Mouse (Mus musculus) bone marrow, adult 2 months (tissue): ENCODE data around the gene Rrp12. TPM values are rescaled to one million over a fixed set of nuclear protein-coding genes. Genes with fewer than 3 reads are reported as not detected.

ENCODE experiments used
- H3K27ac ChIP-seq: fragments of 200-500 bp; 2 replicates; pipeline ENCODE4 v1.5.1; 2012; ENCODE audit warnings: low read depth, mild to moderate bottlenecking, control low read depth, inconsistent platforms, low read length; ENCODE audit not compliant: control insufficient read depth, poor library complexity, insufficient read depth
- H3K4me1 ChIP-seq: fragments of 200-500 bp; 2 replicates; pipeline ENCODE4 v1.6.1; 2011; ENCODE audit warnings: low read length; ENCODE audit not compliant: control insufficient read depth, insufficient read depth
- H3K4me3 ChIP-seq: fragments of 200-500 bp; replicated peaks from 2 replicates; pipeline ENCODE3; 2011; ENCODE audit warnings: mild to moderate bottlenecking, low read depth, low read length, control low read depth; ENCODE audit not compliant: control insufficient read depth
- CTCF ChIP-seq: fragments of 200-500 bp; IDR thresholded peaks from 2 replicates; pipeline ENCODE4 v1.5.1; 2011; ENCODE audit warnings: low read length, control low read depth; ENCODE audit not compliant: control insufficient read depth, insufficient read depth
- POLR2A ChIP-seq: fragments of 200-500 bp; IDR thresholded peaks from 2 replicates; pipeline ENCODE4 v1.6.1; 2011; ENCODE audit warnings: low read depth, mild to moderate bottlenecking, control low read depth, low read length, borderline replicate concordance; ENCODE audit not compliant: control insufficient read depth
- WGBS: fragments of 180-500 bp; shearing (Covaris S2); methylation state at CpG from one replicate; pipeline ENCODE4 v1.1.7; 2018; 5-methylcytosine and 5-hydroxymethylcytosine counted together
- polyA plus RNA-seq: library from polyadenylated mRNA; stranded (reverse); fragments of >200 nt; gene quantifications from 2 replicates; pipeline ENCODE4 v1.2.4, GENCODE M21; 2011; ENCODE audit warnings: low replicate concordance; ENCODE audit not compliant: missing spikeins, insufficient read depth, insufficient read length

Rrp12 gene
- polyA plus RNA-seq, 1 experiment: 12.5 TPM

DNA sequence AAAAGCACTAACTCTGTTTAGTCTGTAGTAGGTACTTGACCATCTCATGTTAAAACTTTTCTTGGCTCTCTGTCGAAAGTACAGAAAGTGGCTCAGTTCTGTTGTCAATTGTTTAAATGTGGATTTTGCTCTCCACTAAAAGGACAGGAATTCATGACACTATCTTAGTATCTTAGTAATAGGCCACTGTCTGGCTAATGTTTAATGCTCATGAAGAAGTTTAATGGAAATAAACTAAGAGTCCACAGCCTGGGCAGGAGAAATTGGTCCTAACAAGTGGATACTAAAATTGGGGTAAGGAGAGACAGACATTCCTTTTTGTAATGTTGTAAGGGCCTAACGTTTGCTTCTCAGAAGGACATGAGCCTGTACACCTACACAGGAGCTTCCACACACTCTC is 14.4 kb upstream of the Rrp12 start:
- peaks cover 5% of the 10 kb centered on the region for H3K4me1 ChIP-seq
- 90% methylated on average over 2 of the region's 2 CpGs for WGBS
- TF ChIP-seq CTCF (no peak), POLR2A (no peak)
- no peak overlapping the region for H3K4me3 ChIP-seq
- H3K27ac ChIP-seq: no peak overlapping the region

DNA sequence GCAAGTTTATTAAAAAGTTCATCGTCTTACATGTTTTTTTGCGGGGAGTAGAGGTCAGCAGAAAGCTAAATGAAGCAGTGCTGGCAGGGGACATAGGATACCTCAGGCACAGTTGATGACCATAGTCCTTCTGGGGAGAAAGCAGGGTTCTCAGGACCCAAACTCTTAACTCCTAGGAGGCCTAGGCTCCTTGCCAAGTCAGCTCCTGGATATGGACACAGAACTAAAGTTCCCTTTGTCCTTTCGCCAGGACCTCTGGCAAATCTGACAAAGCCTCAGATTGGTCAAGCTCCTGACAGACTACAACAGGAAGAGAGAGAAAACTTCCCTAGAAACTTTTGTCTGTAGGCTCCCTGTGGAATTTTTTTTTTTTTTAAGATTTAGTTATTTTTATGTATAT is 12.8 kb upstream of the Rrp12 start:
- H3K27ac ChIP-seq: no peak overlapping the region
- TF ChIP-seq POLR2A: no peak
- TF ChIP-seq CTCF: no peak
- no peak overlapping the region for H3K4me3 ChIP-seq
- peaks cover 3% of the 10 kb centered on the region for H3K4me1 ChIP-seq
- 78% methylated on average over 3 of the region's 3 CpGs for WGBS

DNA sequence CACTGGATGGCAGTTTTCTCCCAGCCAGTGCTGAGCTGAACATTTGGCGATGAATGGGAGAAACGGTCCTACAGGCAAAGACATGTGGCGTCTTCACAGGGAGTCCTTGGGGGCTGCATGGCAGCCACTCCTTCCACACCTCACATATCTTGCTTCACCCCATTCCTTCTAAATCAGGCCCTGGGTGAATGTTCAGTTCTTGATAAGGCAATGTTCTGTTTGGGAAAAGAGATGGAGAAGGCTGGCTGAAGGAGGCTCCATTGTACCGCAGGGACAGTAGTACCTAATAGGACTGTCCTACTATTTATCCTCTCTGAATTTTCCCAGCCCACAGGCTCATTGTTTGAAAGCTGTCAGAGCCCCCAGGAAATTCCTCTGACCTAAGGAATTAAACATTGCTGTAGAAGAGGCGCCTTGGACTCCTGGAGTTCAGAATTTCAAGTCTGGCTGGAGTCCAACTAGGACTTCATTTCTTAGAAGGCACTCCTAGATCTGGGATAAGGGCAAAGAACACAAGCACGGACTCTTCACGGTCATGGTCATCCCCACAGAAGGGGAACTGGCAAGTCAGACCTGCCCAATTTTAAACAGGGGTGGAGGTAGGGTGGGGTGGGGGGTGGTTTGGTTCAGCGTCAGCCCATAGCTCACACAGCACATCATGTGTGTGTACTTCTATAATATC is 11.2 kb upstream of the Rrp12 start:
- H3K27ac ChIP-seq: peak overlapping the region; percentile 78

DNA sequence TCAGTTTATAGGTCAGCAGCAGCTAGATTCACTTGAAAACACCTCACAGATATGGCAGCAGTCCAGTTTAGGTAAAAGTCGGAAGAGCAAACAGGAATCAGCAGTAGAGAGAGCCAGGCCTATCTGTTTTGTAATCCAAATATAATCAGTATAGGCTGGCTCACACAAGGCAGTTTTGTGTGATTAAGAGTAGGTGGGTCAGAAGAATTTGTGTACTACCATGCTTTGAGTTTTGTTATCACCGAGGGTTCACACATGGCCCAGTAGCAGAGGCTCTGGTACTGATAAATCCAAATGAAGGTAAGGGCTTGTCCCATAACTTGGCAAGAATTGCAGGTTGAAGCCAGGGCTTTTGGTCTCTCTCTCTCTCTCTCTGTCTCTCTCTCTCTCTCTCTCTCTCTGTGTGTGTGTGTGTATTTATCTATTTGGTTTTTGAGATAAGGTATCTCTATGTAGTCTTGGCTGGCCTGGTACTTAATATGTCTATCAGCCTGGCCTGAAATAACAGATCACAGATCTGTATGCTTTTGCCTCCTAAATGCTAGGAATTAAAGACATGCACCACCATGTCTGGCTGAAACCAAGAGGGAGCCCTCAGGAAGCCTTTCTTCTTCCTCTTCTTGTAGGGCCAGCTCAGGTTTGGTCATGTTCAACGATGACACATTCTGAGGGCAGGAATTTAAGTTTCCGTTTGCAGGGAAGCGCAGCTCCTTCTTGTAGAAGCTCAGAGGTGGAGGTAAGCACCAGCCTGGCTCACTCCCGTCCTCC is 10.5 kb upstream of the Rrp12 start:
- Histone ChIP-seq H3K27ac (peak overlapping the region; percentile 78), H3K4me1 (peaks cover 7% of the 10 kb centered on the region), H3K4me3 (no peak overlapping the region)
- 33% methylated on average over 6 of the region's 6 CpGs for WGBS
- no peak for TF ChIP-seq CTCF
- no peak for TF ChIP-seq POLR2A

More for the DNA sequence above, 11.2 kb upstream of the Rrp12 start:
- no peak overlapping the region for H3K4me3 ChIP-seq
- 51% methylated on average over 8 of the region's 8 CpGs for WGBS
- H3K4me1 ChIP-seq: peaks cover 5% of the 10 kb centered on the region
- no peak for TF ChIP-seq CTCF
- no peak for TF ChIP-seq POLR2A

DNA sequence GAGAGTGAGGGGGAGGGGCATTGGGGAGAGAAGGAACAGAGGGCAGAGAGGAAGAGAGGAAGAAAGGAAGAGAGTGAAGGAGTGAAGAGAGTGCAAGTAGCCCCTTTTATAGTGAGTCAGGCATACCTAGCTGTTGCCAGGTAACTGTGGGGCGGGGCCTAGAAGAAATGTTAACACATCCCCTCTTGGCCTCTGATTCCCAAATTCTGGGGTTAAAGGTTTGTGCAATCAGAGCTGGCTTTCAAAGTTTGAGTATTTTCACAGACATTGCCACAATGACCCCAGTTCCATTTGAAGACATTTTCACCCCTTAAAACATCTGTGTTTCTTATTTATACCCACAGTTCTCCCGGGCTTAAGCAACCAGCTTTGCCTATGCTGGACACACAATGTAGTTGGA is 9.3 kb upstream of the Rrp12 start:
- Histone ChIP-seq H3K27ac (no peak overlapping the region), H3K4me3 (no peak overlapping the region), H3K4me1 (peaks cover 7% of the 10 kb centered on the region)
- WGBS: 78% methylated on average over 2 of the region's 2 CpGs
- no peak for TF ChIP-seq POLR2A

DNA sequence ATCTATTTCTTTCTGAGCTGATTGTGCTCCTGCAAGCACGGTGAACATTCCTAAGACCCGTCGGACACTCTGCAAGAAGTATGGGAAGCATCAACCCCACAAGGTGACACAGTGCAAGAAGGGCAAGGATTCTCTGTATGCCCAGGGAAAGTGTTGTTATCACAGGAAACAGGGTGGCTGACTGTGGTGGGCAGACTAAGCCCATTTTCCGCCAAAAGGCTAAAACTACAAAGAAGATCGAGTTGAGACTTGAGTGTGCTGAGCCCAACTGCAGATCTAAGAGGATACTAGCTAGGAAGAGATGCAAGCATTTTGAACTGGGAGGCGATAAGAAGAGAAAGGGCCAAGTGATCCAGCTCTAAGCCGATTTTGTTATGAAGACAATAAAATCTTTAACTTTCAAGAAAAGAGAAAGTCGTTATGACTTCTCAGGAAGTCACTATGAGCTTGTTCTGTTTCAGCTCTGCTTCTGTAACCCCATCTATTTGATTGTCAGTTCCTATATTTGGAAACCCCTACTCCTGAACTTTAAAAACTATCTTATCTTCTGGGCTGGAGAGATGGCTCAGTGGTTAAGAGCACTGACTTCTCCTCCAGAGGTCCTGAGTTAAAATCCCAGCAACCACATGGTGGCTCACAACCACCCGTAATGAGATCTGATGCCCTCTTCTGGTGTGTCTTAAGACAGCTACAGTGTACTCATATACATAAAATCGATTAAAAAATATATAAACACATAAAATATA is 7.0 kb upstream of the Rrp12 start:
- Histone ChIP-seq H3K4me1 (peaks cover 12% of the 10 kb centered on the region), H3K27ac (no peak overlapping the region), H3K4me3 (no peak overlapping the region)
- 20% methylated on average over 10 of the region's 10 CpGs for WGBS
- TF ChIP-seq POLR2A: no peak
- TF ChIP-seq CTCF: no peak

DNA sequence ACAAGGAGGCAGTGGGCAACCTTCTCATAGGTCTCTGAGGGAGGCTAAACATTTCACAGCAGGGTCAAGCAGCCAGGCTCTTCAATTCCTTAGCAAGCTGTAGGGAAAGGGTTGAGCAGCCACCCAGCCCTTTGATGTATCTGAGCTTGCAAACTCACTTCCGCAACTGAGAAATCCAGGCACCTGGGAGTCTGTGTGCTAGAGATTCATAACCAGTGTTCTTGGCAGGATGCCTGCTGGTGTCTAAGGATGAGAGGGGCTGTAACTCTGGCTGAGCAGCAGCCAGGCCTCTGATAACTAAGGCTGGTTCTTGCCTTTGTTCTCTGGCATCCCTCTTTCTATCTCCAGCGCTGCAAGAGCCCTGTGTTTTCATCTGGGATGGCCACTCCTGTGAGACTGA is 5.7 kb upstream of the Rrp12 start:
- Histone ChIP-seq H3K4me3 (no peak overlapping the region), H3K27ac (peak overlapping the region; percentile 86), H3K4me1 (peaks cover 8% of the 10 kb centered on the region; the same call in 1 of the 2 replicates)
- WGBS: 19% methylated on average over 2 of the region's 2 CpGs
- no peak for TF ChIP-seq POLR2A
- TF ChIP-seq CTCF: no peak

DNA sequence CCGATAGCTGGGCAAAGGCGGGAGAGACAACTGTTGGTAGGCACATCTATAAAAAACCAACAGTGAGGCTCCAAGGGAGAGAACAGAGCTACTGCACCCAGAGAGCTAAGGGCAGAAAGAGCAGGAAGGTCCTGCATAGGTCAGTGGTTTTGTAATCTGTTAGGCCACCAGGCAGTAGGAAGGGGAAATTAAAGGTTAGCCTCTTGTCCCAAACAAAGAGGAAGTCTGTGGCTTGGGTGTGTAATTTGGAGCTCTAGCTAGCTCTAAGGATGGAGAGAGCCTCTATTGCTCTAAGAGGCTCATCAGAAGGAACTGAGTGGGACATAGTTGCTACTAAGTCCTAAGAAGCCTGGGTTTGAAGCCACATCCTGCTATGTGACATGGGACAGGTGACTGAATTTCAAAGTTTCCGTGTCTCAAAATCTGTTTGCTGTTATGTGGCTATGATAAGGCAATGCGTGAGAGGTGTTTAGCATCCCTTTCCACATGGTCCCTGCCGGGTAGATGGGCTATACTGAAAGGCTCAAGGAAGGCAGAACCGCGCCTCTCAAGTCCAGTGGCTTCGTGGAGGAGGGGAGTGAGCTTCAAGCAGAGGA is 4.6 kb upstream of the Rrp12 start:
- no peak for TF ChIP-seq CTCF
- TF ChIP-seq POLR2A: no peak
- peak overlapping the region; percentile 43 for H3K4me3 ChIP-seq
- WGBS: 10% methylated on average over 8 of the region's 8 CpGs
- peak overlapping the region; percentile 92 for H3K27ac ChIP-seq
- H3K4me1 ChIP-seq: peaks cover 8% of the 10 kb centered on the region; the same call in 1 of the 2 replicates
